Mouse (Mus musculus) neural tube, embryonic 13.5 days (tissue): ENCODE measurements around the gene Magix. TPM values are rescaled to one million over a fixed set of nuclear protein-coding genes. Genes with fewer than 3 reads are reported as not detected.
"Not testable (repeated sequence)": the region's sequence is repeated elsewhere in the genome, so short reads cannot be mapped to it uniquely, and the experiment has no call there.

Experiments used
- ATAC-seq: fragments of 200-750 bp; cut with Nextera tagmentation; 2 replicates; pipeline ENCODE4 v1.8.0; 2017; ENCODE audit warnings: low read depth, mild to moderate bottlenecking, moderate TSS enrichment, moderate library complexity
- H3K27ac ChIP-seq: fragments of 300-500 bp; sonication (generic); replicated peaks from 2 replicates; pipeline ENCODE4 v1.5.1; 2015; ENCODE audit warnings: moderate library complexity, mild to moderate bottlenecking, inconsistent platforms
- H3K27me3 ChIP-seq: fragments of 300-500 bp; sonication (generic); 2 replicates; pipeline ENCODE4 v1.6.1; 2015; ENCODE audit warnings: mild to moderate bottlenecking, inconsistent platforms
- H3K36me3 ChIP-seq: fragments of 300-500 bp; sonication (generic); 2 replicates; pipeline ENCODE4 v1.6.1; 2015; ENCODE audit warnings: mild to moderate bottlenecking, inconsistent platforms
- H3K4me1 ChIP-seq: fragments of 300-500 bp; sonication (generic); replicated peaks from 2 replicates; pipeline ENCODE4 v1.6.1; 2015; ENCODE audit warnings: inconsistent platforms
- H3K4me2 ChIP-seq: fragments of 300-500 bp; sonication (generic); 2 replicates; pipeline ENCODE4 v1.6.1; 2015; ENCODE audit warnings: inconsistent platforms, mild to moderate bottlenecking, moderate library complexity
- H3K4me3 ChIP-seq: fragments of 300-500 bp; sonication (generic); 2 replicates; pipeline ENCODE4 v1.5.1; 2015; ENCODE audit warnings: mild to moderate bottlenecking, inconsistent platforms
- H3K9ac ChIP-seq: fragments of 300-500 bp; sonication (generic); 2 replicates; pipeline ENCODE4 v1.6.1; 2015; ENCODE audit warnings: moderate library complexity, mild to moderate bottlenecking, inconsistent platforms
- H3K9me3 ChIP-seq: fragments of 300-500 bp; sonication (generic); 2 replicates; pipeline ENCODE4 v1.6.1; 2016; ENCODE audit warnings: inconsistent platforms
- WGBS: fragments of 180-500 bp; shearing (Covaris S2); methylation state at CpG from one replicate; pipeline ENCODE4 v1.1.7; 2015; 5-methylcytosine and 5-hydroxymethylcytosine counted together
- polyA plus RNA-seq: library from polyadenylated mRNA; unstranded; fragments of >200 nt; fragmentation: Nextera tagmentation; extraction: Ambion mirVana; gene quantifications from 2 replicates; pipeline ENCODE4 v1.2.1, GENCODE M21; 2015

The Magix gene
- polyA plus RNA-seq, result 0.18 TPM in 1 of 2 replicates, not detected in the other

- no peak within 1 kb of the TSS for H3K27ac ChIP-seq
- H3K4me1 ChIP-seq, result no peaks in the 10 kb centered on the region
- H3K36me3 ChIP-seq, result no peaks in the 10 kb centered on the region
- ATAC-seq, result no peak
- H3K27me3 ChIP-seq, result no peaks in the 10 kb centered on the region
- peak within 1 kb of the TSS; percentile 25; the same call in 1 of the 2 replicates for H3K4me3 ChIP-seq
- no peak within 1 kb of the TSS for H3K9ac ChIP-seq
- H3K4me2 ChIP-seq, result peak within 1 kb of the TSS; percentile 50
- 68% methylated on average over 14 of the region's 14 CpGs for WGBS
- H3K9me3 ChIP-seq, result no peaks in the 10 kb centered on the region
Measured at GRCm38 (mm10) chrX:7680864-7681263, at the start of gene Magix. TSS of gene Magix (minus strand) at chrX:7681251.

- Histone ChIP-seq H3K27me3 (no peaks in the 10 kb centered on the region), H3K36me3 (peaks cover 21% of the 10 kb centered on the region), H3K4me2 (peak overlapping the region; percentile 60), H3K4me1 (peaks cover 20% of the 10 kb centered on the region), H3K9ac (peak overlapping the region; percentile 70), H3K9me3 (no peaks in the 10 kb centered on the region), H3K27ac (peak overlapping the region; percentile 56), H3K4me3 (peak overlapping the region; percentile 47)
- 32% methylated on average over 4 of the region's 4 CpGs for WGBS
- ATAC-seq, result peak; percentile 51; the same call in 1 of the 2 replicates
Measured at GRCm38 (mm10) chrX:7728922-7729265, 47.8 kb upstream of the Magix start.

GRCm38 (mm10) chrX:7728215-7728921 lies 47.3 kb upstream of the Magix start, which contains the start of gene Praf2:
TSS of gene Praf2 (plus strand) at chrX:7728439.
- H3K27me3 ChIP-seq, result no peaks in the 10 kb centered on the region
- H3K36me3 ChIP-seq, result peaks cover 25% of the 10 kb centered on the region
- peak; percentile 96 for ATAC-seq
- H3K4me2 ChIP-seq, result peak within 1 kb of the TSS; percentile 60
- no peaks in the 10 kb centered on the region for H3K9me3 ChIP-seq
- H3K4me3 ChIP-seq, result peak within 1 kb of the TSS; percentile 47
- peak within 1 kb of the TSS; percentile 70 for H3K9ac ChIP-seq
- WGBS, result 15% methylated on average over 42 of the region's 42 CpGs
- H3K4me1 ChIP-seq, result peaks cover 20% of the 10 kb centered on the region
- peak within 1 kb of the TSS; percentile 56 for H3K27ac ChIP-seq

- H3K27me3 ChIP-seq, result no peaks in the 10 kb centered on the region
- no peak for ATAC-seq
- H3K36me3 ChIP-seq, result peaks cover 25% of the 10 kb centered on the region
- peaks cover 27% of the 10 kb centered on the region for H3K4me1 ChIP-seq
- H3K9ac ChIP-seq, result no peak overlapping the region
- 90% methylated on average over 13 of the region's 13 CpGs for WGBS
- no peak overlapping the region for H3K4me3 ChIP-seq
- no peak overlapping the region for H3K27ac ChIP-seq
- no peak overlapping the region for H3K4me2 ChIP-seq
- H3K9me3 ChIP-seq, result no peaks in the 10 kb centered on the region
Measured at GRCm38 (mm10) chrX:7727176-7727575, 46.1 kb upstream of the Magix start.

GRCm38 (mm10) chrX:7725841-7726240 lies 44.8 kb upstream of the Magix start:
- 80% methylated on average over 12 of the region's 12 CpGs for WGBS
- Histone ChIP-seq H3K9ac (no peak overlapping the region), H3K9me3 (no peaks in the 10 kb centered on the region), H3K4me2 (no peak overlapping the region), H3K27ac (no peak overlapping the region), H3K36me3 (peaks cover 25% of the 10 kb centered on the region), H3K27me3 (no peaks in the 10 kb centered on the region), H3K4me1 (peaks cover 27% of the 10 kb centered on the region), H3K4me3 (no peak overlapping the region)
- ATAC-seq, result no peak

GRCm38 (mm10) chrX:7724135-7724534 lies 43.1 kb upstream of the Magix start:
- Histone ChIP-seq H3K27me3 (no peaks in the 10 kb centered on the region), H3K9me3 (no peaks in the 10 kb centered on the region), H3K36me3 (peaks cover 25% of the 10 kb centered on the region), H3K4me1 (peaks cover 19% of the 10 kb centered on the region), H3K9ac (no peak overlapping the region), H3K4me3 (no peak overlapping the region), H3K4me2 (no peak overlapping the region), H3K27ac (no peak overlapping the region)
- WGBS, result 85% methylated on average over 7 of the region's 7 CpGs
- no peak for ATAC-seq

- no peak overlapping the region for H3K27ac ChIP-seq
- H3K4me1 ChIP-seq, result peaks cover 12% of the 10 kb centered on the region; the same call in 1 of the 2 replicates
- no peak for ATAC-seq
- H3K27me3 ChIP-seq, result no peaks in the 10 kb centered on the region
- H3K9me3 ChIP-seq, result no peaks in the 10 kb centered on the region
- H3K4me3 ChIP-seq, result peak overlapping the region; percentile 55
- H3K4me2 ChIP-seq, result peak overlapping the region; percentile 66
- peak overlapping the region; percentile 69 for H3K9ac ChIP-seq
- 30% methylated on average over 4 of the region's 4 CpGs for WGBS
- H3K36me3 ChIP-seq, result peaks cover 25% of the 10 kb centered on the region
Measured at GRCm38 (mm10) chrX:7722691-7723090, 41.6 kb upstream of the Magix start.

GRCm38 (mm10) chrX:7722282-7722611 lies 41.2 kb upstream of the Magix start:
- peaks cover 8% of the 10 kb centered on the region; the same call in 1 of the 2 replicates for H3K4me1 ChIP-seq
- H3K4me2 ChIP-seq, result peak overlapping the region; percentile 66
- H3K27ac ChIP-seq, result peak overlapping the region; percentile 90
- H3K27me3 ChIP-seq, result no peaks in the 10 kb centered on the region
- H3K9ac ChIP-seq, result peak overlapping the region; percentile 69
- H3K36me3 ChIP-seq, result peaks cover 25% of the 10 kb centered on the region
- WGBS, result 24% methylated on average over 11 of the region's 11 CpGs
- peak; percentile 59; the same call in 1 of the 2 replicates for ATAC-seq
- H3K9me3 ChIP-seq, result no peaks in the 10 kb centered on the region
- peak overlapping the region; percentile 55 for H3K4me3 ChIP-seq

- Histone ChIP-seq H3K4me2 (peak within 1 kb of the TSS; percentile 66), H3K27me3 (no peaks in the 10 kb centered on the region), H3K4me1 (peaks cover 7% of the 10 kb centered on the region; the same call in 1 of the 2 replicates), H3K9ac (peak within 1 kb of the TSS; percentile 69), H3K27ac (peak within 1 kb of the TSS; percentile 90), H3K9me3 (no peaks in the 10 kb centered on the region), H3K4me3 (peak within 1 kb of the TSS; percentile 55), H3K36me3 (peaks cover 24% of the 10 kb centered on the region)
- 20% methylated on average over 22 of the region's 22 CpGs for WGBS
- peak; percentile 92 for ATAC-seq
Measured at GRCm38 (mm10) chrX:7721514-7722281, 40.6 kb upstream of the Magix start, which contains the start of gene Gm45208. TSS of gene Gm45208 (plus strand) at chrX:7722245.

- H3K4me2 ChIP-seq, H3K9ac ChIP-seq, H3K9me3 ChIP-seq, H3K4me1 ChIP-seq, H3K27me3 ChIP-seq, ATAC-seq, H3K27ac ChIP-seq, H3K36me3 ChIP-seq, H3K4me3 ChIP-seq: not testable (repeated sequence)
- 52% methylated on average over 1 of the region's 1 CpGs for WGBS
Measured at GRCm38 (mm10) chrX:7716058-7716457, 35.0 kb upstream of the Magix start.

GRCm38 (mm10) chrX:7714135-7714899 lies 33.3 kb upstream of the Magix start, which contains the start of gene Wdr45:
TSS of gene Wdr45 (plus strand) at chrX:7714333.
- peak; percentile 98 for ATAC-seq

More at GRCm38 (mm10) chrX:7714135-7714899, 33.3 kb upstream of the Magix start, which contains the start of gene Wdr45:
- H3K9me3 ChIP-seq, H3K27me3 ChIP-seq, H3K4me1 ChIP-seq, H3K36me3 ChIP-seq: not testable (repeated sequence)
- H3K27ac ChIP-seq, result 0 out of 2 replicates have a peak within 1 kb of the TSS, but pooled peaks have one; percentile 38
- H3K9ac ChIP-seq, result peak within 1 kb of the TSS; percentile 63
- H3K4me3 ChIP-seq, result peak within 1 kb of the TSS; percentile 33
- 21% methylated on average over 56 of the region's 60 CpGs for whole genome bisulfite sequencing
- H3K4me2 ChIP-seq, result peak within 1 kb of the TSS; percentile 54
